Mouse (Mus musculus) embryonic facial prominence, embryonic 11.5 days (tissue): ENCODE results near the gene Ric1. TPM values are rescaled to one million over a fixed set of nuclear protein-coding genes. Genes with fewer than 3 reads are reported as not detected.
A peak's percentile ranks its signal among the peaks of the same experiment; 100 is the strongest.

Experiments
- ATAC-seq: fragments of 200-750 bp; cut with Nextera tagmentation; replicated peaks from 2 replicates; pipeline ENCODE4 v1.8.0; 2017; ENCODE audit warnings: low read depth; ENCODE audit not compliant: insufficient number of reproducible peaks, low FRiP score, low TSS enrichment
- DNase-seq: peaks from one replicate; pipeline ENCODE4 v3.0.0-alpha.2; 2015; ENCODE audit warnings: low spot score
- H3K27ac ChIP-seq: fragments of 300-500 bp; sonication (generic); replicated peaks from 2 replicates; pipeline ENCODE4 v1.5.1; 2014; ENCODE audit warnings: mild to moderate bottlenecking, low read depth, low read length, control low read depth
- H3K27me3 ChIP-seq: fragments of 300-500 bp; sonication (generic); 2 replicates; pipeline ENCODE4 v1.6.1; 2014; ENCODE audit warnings: mild to moderate bottlenecking, low read length, moderate library complexity, mixed read lengths; ENCODE audit not compliant: control insufficient read depth, insufficient read depth
- H3K36me3 ChIP-seq: fragments of 300-500 bp; sonication (generic); replicated peaks from 2 replicates; pipeline ENCODE4 v1.6.1; 2014; ENCODE audit warnings: low read depth, mild to moderate bottlenecking, low read length, moderate library complexity, mixed read lengths; ENCODE audit not compliant: control insufficient read depth, insufficient read depth
- H3K4me1 ChIP-seq: fragments of 300-500 bp; sonication (generic); 2 replicates; pipeline ENCODE4 v1.6.1; 2014; ENCODE audit warnings: low read length, mixed read lengths; ENCODE audit not compliant: control insufficient read depth, insufficient read depth
- H3K4me2 ChIP-seq: fragments of 300-500 bp; sonication (generic); 2 replicates; pipeline ENCODE4 v1.6.1; 2014; ENCODE audit warnings: low read depth, mild to moderate bottlenecking, control low read depth, low read length, moderate library complexity
- H3K4me3 ChIP-seq: fragments of 300-500 bp; sonication (generic); 2 replicates; pipeline ENCODE4 v1.5.1; 2014; ENCODE audit warnings: low read depth, low read length, control low read depth
- H3K9ac ChIP-seq: fragments of 300-500 bp; sonication (generic); replicated peaks from 2 replicates; pipeline ENCODE4 v1.6.1; 2014; ENCODE audit warnings: mild to moderate bottlenecking, control low read depth, low read length
- H3K9me3 ChIP-seq: fragments of 300-500 bp; sonication (generic); replicated peaks from 2 replicates; pipeline ENCODE4 v1.6.1; 2016; ENCODE audit warnings: mild to moderate bottlenecking, low read length, inconsistent platforms, mixed read lengths; ENCODE audit not compliant: control insufficient read depth
- WGBS: fragments of 180-500 bp; shearing (Covaris S2); extraction: QIAGEN DNeasy Blood & Tissue Kit; methylation state at CpG from one replicate; pipeline ENCODE4 v1.1.7; 2014; 5-methylcytosine and 5-hydroxymethylcytosine counted together
- polyA plus RNA-seq: library from polyadenylated mRNA; unstranded; fragments of >200 nt; fragmentation: Nextera tagmentation; extraction: Ambion mirVana; gene quantifications from 2 replicates; pipeline ENCODE4 v1.2.1, GENCODE M21; 2014

Gene Ric1
- polyA plus RNA-seq, 1 experiment from 2014 or later = 21.5 TPM

DNA sequence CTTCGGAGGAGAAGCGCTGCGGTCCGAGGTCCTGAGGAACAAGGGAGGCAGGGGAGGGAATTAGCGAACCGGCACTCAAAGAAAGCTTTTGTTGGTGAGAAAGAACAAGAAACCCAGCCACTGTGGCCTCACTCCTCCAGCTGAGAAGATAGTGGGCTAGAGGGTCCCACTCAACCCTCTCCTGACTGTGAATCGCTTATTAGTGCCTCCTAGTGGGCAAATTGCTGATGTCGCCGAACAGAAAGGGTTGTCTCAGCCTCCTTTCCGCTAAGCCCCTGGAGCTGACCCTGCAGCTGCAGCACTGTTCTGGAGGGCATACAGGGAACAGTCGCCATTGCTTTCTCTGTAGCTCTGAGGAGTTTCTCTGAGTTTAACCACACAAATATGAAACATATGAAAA is 21.0 kb upstream of the Ric1 start:
- Histone ChIP-seq H3K36me3 (no peaks in the 10 kb centered on the region), H3K4me1 (no peaks in the 10 kb centered on the region), H3K27me3 (no peaks in the 10 kb centered on the region), H3K27ac (no peak overlapping the region), H3K4me2 (no peak overlapping the region; the same call in 1 of the 2 replicates), H3K4me3 (no peak overlapping the region; the same call in 1 of the 2 replicates), H3K9me3 (no peaks in the 10 kb centered on the region), H3K9ac (no peak overlapping the region)
- DNase-seq (peak; percentile 58), ATAC-seq (no peak)
- WGBS = 38% methylated on average over 11 of the region's 11 CpGs

- no peak overlapping the region for H3K4me3 ChIP-seq
- no peaks in the 10 kb centered on the region for H3K36me3 ChIP-seq
- no peak overlapping the region for H3K9ac ChIP-seq
- H3K9me3 ChIP-seq = no peaks in the 10 kb centered on the region
- H3K4me2 ChIP-seq = no peak overlapping the region
- 11% methylated on average over 6 of the region's 6 CpGs for WGBS
- DNase-seq (peak; percentile 86), ATAC-seq (no peak)
- no peaks in the 10 kb centered on the region for H3K27me3 ChIP-seq
- H3K27ac ChIP-seq = no peak overlapping the region
- no peaks in the 10 kb centered on the region for H3K4me1 ChIP-seq
Measured at GRCm38 (mm10) chr19:29501507-29501906, 20.6 kb upstream of the Ric1 start.

DNA sequence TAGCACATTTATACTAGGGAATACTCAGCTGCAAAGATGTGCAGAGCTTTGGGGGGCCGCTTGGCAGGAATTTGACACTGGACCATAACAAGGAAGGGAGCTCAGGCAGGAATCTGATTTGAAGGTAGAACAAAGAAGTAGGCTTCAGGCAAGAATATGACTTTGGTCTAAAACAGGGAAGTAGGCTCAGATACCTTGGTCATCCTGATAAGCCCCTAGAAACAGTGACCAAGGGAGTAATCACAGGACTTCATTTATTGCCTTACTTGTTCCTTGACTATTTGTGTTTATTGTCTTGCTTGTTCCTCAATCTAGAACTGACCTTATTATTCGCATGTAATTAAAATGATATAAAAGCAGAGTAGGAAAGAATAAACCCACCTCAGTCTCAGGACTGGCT is 18.0 kb upstream of the Ric1 start:
- no peaks in the 10 kb centered on the region for H3K9me3 ChIP-seq
- H3K4me2 ChIP-seq = no peak overlapping the region
- no peak overlapping the region for H3K27ac ChIP-seq
- H3K36me3 ChIP-seq = no peaks in the 10 kb centered on the region
- ATAC-seq = no peak
- 79% methylated on average over 2 of the region's 2 CpGs for WGBS
- H3K27me3 ChIP-seq = no peaks in the 10 kb centered on the region
- no peak overlapping the region for H3K9ac ChIP-seq
- no peaks in the 10 kb centered on the region for H3K4me1 ChIP-seq
- H3K4me3 ChIP-seq = no peak overlapping the region
- no peak for DNase-seq

DNA sequence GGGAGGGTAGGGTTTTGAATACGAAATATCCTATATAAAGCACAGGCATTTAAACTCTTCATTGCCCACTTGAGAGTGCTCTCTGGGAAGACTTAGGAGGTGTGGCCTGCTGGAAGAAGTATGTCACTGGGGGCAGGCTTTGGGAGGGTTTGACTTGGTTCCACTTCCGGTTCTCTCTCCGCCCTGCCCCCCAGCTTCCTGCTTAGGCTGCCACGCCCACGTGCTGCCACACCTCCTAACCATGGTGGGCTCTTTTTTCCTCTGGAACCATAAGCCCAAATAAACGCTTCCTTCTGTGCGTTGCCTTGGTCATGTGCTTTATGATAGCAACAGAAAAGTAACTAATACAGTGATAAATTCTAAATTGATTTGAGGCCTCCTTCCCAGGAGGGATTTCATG is 16.5 kb upstream of the Ric1 start:
- no peak overlapping the region for H3K27ac ChIP-seq
- peak; percentile 25 for DNase-seq
- 75% methylated on average over 7 of the region's 7 CpGs for WGBS
- no peaks in the 10 kb centered on the region for H3K9me3 ChIP-seq
- H3K4me1 ChIP-seq = no peaks in the 10 kb centered on the region
- no peak overlapping the region for H3K4me2 ChIP-seq
- H3K9ac ChIP-seq = no peak overlapping the region
- H3K4me3 ChIP-seq = no peak overlapping the region
- no peak for ATAC-seq
- no peaks in the 10 kb centered on the region for H3K27me3 ChIP-seq
- no peaks in the 10 kb centered on the region for H3K36me3 ChIP-seq

GRCm38 (mm10) chr19:29508208-29508607 is 13.9 kb upstream of the Ric1 start:
- no peak for DNase-seq
- ATAC-seq = no peak
- no peak overlapping the region for H3K27ac ChIP-seq
- no peaks in the 10 kb centered on the region for H3K4me1 ChIP-seq
- 75% methylated on average over 7 of the region's 7 CpGs for WGBS
- no peak overlapping the region for H3K4me2 ChIP-seq
- H3K27me3 ChIP-seq = no peaks in the 10 kb centered on the region
- no peaks in the 10 kb centered on the region for H3K9me3 ChIP-seq
- H3K4me3 ChIP-seq = no peak overlapping the region
- H3K36me3 ChIP-seq = no peaks in the 10 kb centered on the region
- no peak overlapping the region for H3K9ac ChIP-seq

- H3K9ac ChIP-seq = no peak overlapping the region
- ATAC-seq = no peak
- H3K9me3 ChIP-seq = no peaks in the 10 kb centered on the region
- no peaks in the 10 kb centered on the region for H3K4me1 ChIP-seq
- no peaks in the 10 kb centered on the region for H3K27me3 ChIP-seq
- H3K36me3 ChIP-seq = no peaks in the 10 kb centered on the region
- no peak overlapping the region for H3K27ac ChIP-seq
- no peak overlapping the region for H3K4me3 ChIP-seq
- no peak for DNase-seq
- no peak overlapping the region for H3K4me2 ChIP-seq
- 92% methylated on average over 7 of the region's 7 CpGs for WGBS
Measured at GRCm38 (mm10) chr19:29509857-29510256, 12.2 kb upstream of the Ric1 start.

DNA sequence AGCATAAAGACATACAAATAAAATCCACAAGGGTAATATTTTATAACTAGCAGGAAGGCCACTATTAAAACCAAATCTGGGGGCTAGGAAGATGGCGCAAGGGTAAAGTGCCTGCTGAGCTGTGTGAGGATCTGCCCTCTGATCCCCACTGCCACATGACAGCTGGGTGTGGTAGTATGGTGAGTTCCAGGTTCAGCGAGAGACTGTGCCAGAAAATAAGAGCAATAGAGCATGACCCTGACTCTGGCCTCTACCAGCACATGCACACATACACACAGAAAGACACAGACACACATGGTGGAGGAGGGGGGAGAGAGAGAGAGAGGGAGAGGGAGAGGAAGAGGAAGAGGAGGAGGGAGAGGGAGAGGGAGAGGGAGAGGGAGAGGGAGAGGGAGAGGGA is 10.3 kb upstream of the Ric1 start:
- Histone ChIP-seq H3K4me3 (no peak overlapping the region), H3K4me1 (no peaks in the 10 kb centered on the region), H3K9ac (no peak overlapping the region), H3K27ac (no peak overlapping the region), H3K27me3 (no peaks in the 10 kb centered on the region), H3K9me3 (no peaks in the 10 kb centered on the region), H3K36me3 (no peaks in the 10 kb centered on the region), H3K4me2 (no peak overlapping the region)
- WGBS = 72% methylated on average over 2 of the region's 2 CpGs
- ATAC-seq (no peak), DNase-seq (no peak)

GRCm38 (mm10) chr19:29513111-29513766 is 8.8 kb upstream of the Ric1 start:
- H3K27ac ChIP-seq = no peak overlapping the region
- ATAC-seq (no peak), DNase-seq (no peak)
- no peaks in the 10 kb centered on the region for H3K36me3 ChIP-seq
- no peak overlapping the region for H3K4me3 ChIP-seq
- 49% methylated on average over 2 of the region's 2 CpGs for WGBS
- H3K4me1 ChIP-seq = no peaks in the 10 kb centered on the region
- no peaks in the 10 kb centered on the region for H3K27me3 ChIP-seq
- no peak overlapping the region for H3K4me2 ChIP-seq
- no peaks in the 10 kb centered on the region for H3K9me3 ChIP-seq
- H3K9ac ChIP-seq = no peak overlapping the region
